Comparison of ENCODE assay signal across 13 mouse cellular contexts in genomic region chr2:71988572-71988971, GRCm38 (mm10). TPM values are rescaled to one million over a fixed set of nuclear protein-coding genes. Genes with fewer than 3 reads are reported as not detected.
DNase-seq lines count a peak whose midpoint lies in the region; ATAC-seq and TF ChIP-seq lines count a peak whose summit lies in the region.
"Had no signal": no experiment of that assay in that cellular context is flagged by ENCODE, and none has a peak within 500 bp of the region (broad histone marks: within the 10 kb centered on the region; RNA-seq: fewer than 3 reads in every experiment).

No protein-coding gene starts in this region.

- no peak for ATAC-seq in hindbrain, embryonic 16.5 days
- ATAC-seq in lung, embryonic 14.5 days (ENCODE audit: insufficient read depth), result no peak
- ATAC-seq in inflammation-experienced regulatory T-cells, adult 6 months, result no peak

- H3K9ac ChIP-seq in hindbrain, embryonic 16.5 days (ENCODE audit: low read depth, low read length), result no peak overlapping the region
- H3K9ac ChIP-seq in lung, embryonic 14.5 days, result no peak overlapping the region
- H3K9ac ChIP-seq: heart, embryonic 12.5 days; limb, embryonic 12.5 days had no signal

- no peaks in the 10 kb centered on the region for H3K36me3 ChIP-seq in hindbrain, embryonic 10.5 days
- no peaks in the 10 kb centered on the region for H3K36me3 ChIP-seq in hindbrain, embryonic 16.5 days (ENCODE audit: control insufficient read depth, insufficient read depth, low read length)
- H3K36me3 ChIP-seq in lung, embryonic 14.5 days (ENCODE audit: insufficient read depth), result no peaks in the 10 kb centered on the region
- H3K36me3 ChIP-seq in myocyte (ENCODE audit: control insufficient read depth, insufficient read depth), result no peaks in the 10 kb centered on the region
- H3K36me3 ChIP-seq: heart, embryonic 12.5 days; limb, embryonic 12.5 days had no signal

- DNase-seq in hindbrain, embryonic 10.5 days (ENCODE audit: low spot score), result no peak
- DNase-seq in lung, embryonic 14.5 days, result peak; percentile 48
- DNase-seq in lung, postnatal 25 days (ENCODE audit: low spot score), result no peak
- DNase-seq in gastrocnemius, adult 18-20 months (ENCODE audit: low spot score), result no peak
- DNase-seq: gastrocnemius, postnatal 14 days; heart, postnatal 4 days; thymus, postnatal 14 days had no signal

- H3K4me2 ChIP-seq in hindbrain, embryonic 16.5 days (ENCODE audit: low read length), result no peak overlapping the region
- H3K4me2 ChIP-seq in lung, embryonic 14.5 days, result no peak overlapping the region
- peak overlapping the region; percentile 12 for H3K4me2 ChIP-seq in myocyte (ENCODE audit: low read depth)
- H3K4me2 ChIP-seq: heart, embryonic 12.5 days; limb, embryonic 12.5 days had no signal

- no peak; the same call in 1 of the 2 replicates for TF ChIP-seq POLR2A in cortical plate, adult 2 months (IDR thresholded peaks at IDR 0.05; ENCODE audit: extremely low read depth, insufficient read depth, low read length)
- TF ChIP-seq POLR2A in myocyte (IDR thresholded peaks at IDR 0.05; ENCODE audit: insufficient read length, low read depth), result no peak

- H3K4me3 ChIP-seq in hindbrain, embryonic 10.5 days, result no peak overlapping the region
- no peak overlapping the region for H3K4me3 ChIP-seq in hindbrain, embryonic 16.5 days (ENCODE audit: low read length)
- H3K4me3 ChIP-seq in lung, embryonic 14.5 days (ENCODE audit: low read depth, low read length), result no peak overlapping the region
- H3K4me3 ChIP-seq in cortical plate, adult 2 months (ENCODE audit: insufficient read depth, low read length), result no peak overlapping the region
- no peak overlapping the region for H3K4me3 ChIP-seq in myocyte
- H3K4me3 ChIP-seq: heart, embryonic 12.5 days; limb, embryonic 12.5 days had no signal

- H3K27me3 ChIP-seq in hindbrain, embryonic 10.5 days (ENCODE audit: insufficient read depth, poor library complexity, severe bottlenecking), result no peaks in the 10 kb centered on the region; the same call in 1 of the 2 replicates
- H3K27me3 ChIP-seq in hindbrain, embryonic 16.5 days (replicated peaks; ENCODE audit: control insufficient read depth, insufficient read depth, low read length), result no peaks in the 10 kb centered on the region
- no peaks in the 10 kb centered on the region for H3K27me3 ChIP-seq in lung, embryonic 14.5 days (ENCODE audit: insufficient read depth, low read length)
- H3K27me3 ChIP-seq in myocyte (ENCODE audit: control insufficient read depth, insufficient read depth, insufficient read length), result peaks cover 12% of the 10 kb centered on the region
- H3K27me3 ChIP-seq: heart, embryonic 12.5 days had no signal

- WGBS in hindbrain, embryonic 10.5 days, result 68% methylated on average over 6 of the region's 6 CpGs
- 65% methylated on average over 6 of the region's 6 CpGs for WGBS in hindbrain, embryonic 16.5 days
- WGBS in lung, embryonic 14.5 days, result 15% methylated on average over 6 of the region's 6 CpGs

- H3K27ac ChIP-seq in hindbrain, embryonic 10.5 days, result 0 out of 2 replicates have a peak overlapping the region, but pooled peaks have one; percentile 12
- H3K27ac ChIP-seq in hindbrain, embryonic 16.5 days (ENCODE audit: low read depth, low read length), result no peak overlapping the region
- H3K27ac ChIP-seq in lung, embryonic 14.5 days (ENCODE audit: low read depth), result no peak overlapping the region
- H3K27ac ChIP-seq in cortical plate, adult 2 months (ENCODE audit: insufficient read depth, low read length), result peak overlapping the region; percentile 55; the same call in 1 of the 2 replicates
- H3K27ac ChIP-seq: limb, embryonic 12.5 days had no signal

- peaks cover 16% of the 10 kb centered on the region; the same call in 1 of the 2 replicates for H3K4me1 ChIP-seq in hindbrain, embryonic 10.5 days (replicated peaks)
- H3K4me1 ChIP-seq in hindbrain, embryonic 16.5 days (ENCODE audit: control insufficient read depth, insufficient read depth, low read depth, low read length), result no peaks in the 10 kb centered on the region
- H3K4me1 ChIP-seq in lung, embryonic 14.5 days (ENCODE audit: insufficient read depth), result no peaks in the 10 kb centered on the region
- H3K4me1 ChIP-seq in cortical plate, adult 2 months (ENCODE audit: control insufficient read depth, insufficient read depth, low read length), result peaks cover 17% of the 10 kb centered on the region
- H3K4me1 ChIP-seq: heart, embryonic 12.5 days; limb, embryonic 12.5 days had no signal

- no peak for TF ChIP-seq CTCF in lung, embryonic 14.5 days (IDR thresholded peaks at IDR 0.05; ENCODE audit: low read depth)
- no peak for TF ChIP-seq CTCF in cortical plate, adult 2 months (IDR thresholded peaks at IDR 0.05; ENCODE audit: extremely low read depth, insufficient read depth, low read length)

- no peak overlapping the region for H3ac ChIP-seq in myocyte (ENCODE audit: control insufficient read depth, insufficient read length)

- no peaks in the 10 kb centered on the region for H3K79me2 ChIP-seq in myocyte (ENCODE audit: control insufficient read depth, insufficient read depth)

- no peaks in the 10 kb centered on the region for H3K9me3 ChIP-seq in hindbrain, embryonic 10.5 days
- H3K9me3 ChIP-seq in hindbrain, embryonic 16.5 days (ENCODE audit: control insufficient read depth, low read length), result no peaks in the 10 kb centered on the region
- no peaks in the 10 kb centered on the region for H3K9me3 ChIP-seq in lung, embryonic 14.5 days (ENCODE audit: low read depth, low read length)
- H3K9me3 ChIP-seq: heart, embryonic 12.5 days; limb, embryonic 12.5 days had no signal

TF ChIP-seq in myocyte, 11 proteins besides CTCF, POLR2A, EP300 and RAD21:
- TF ChIP-seq MYOG (IDR thresholded peaks at IDR 0.05; ENCODE audit: control insufficient read depth in 1 of 3, insufficient read depth in 1 of 3, insufficient read length in 2 of 3, low read depth in 2 of 3) (peak; percentile 28 to 51 (median 31)), E2F4 (IDR thresholded peaks at IDR 0.05; ENCODE audit: insufficient read depth) (no peak), CEBPB (IDR thresholded peaks at IDR 0.05; ENCODE audit: insufficient read depth, poor library complexity, severe bottlenecking) (no peak), TCF12 (IDR thresholded peaks at IDR 0.05; ENCODE audit: insufficient read depth, poor library complexity, severe bottlenecking) (no peak), MYOD1 (IDR thresholded peaks at IDR 0.05; ENCODE audit: control insufficient read depth in 1 of 3, insufficient read length in 2 of 3, low read depth in 2 of 3) (peak in 2 of 3 experiments; percentile 62 to 89), TCF3 (IDR thresholded peaks at IDR 0.05; ENCODE audit: insufficient read length, low read depth) (no peak), USF1 (IDR thresholded peaks at IDR 0.05; ENCODE audit: low read depth) (peak; percentile 84), SRF (IDR thresholded peaks at IDR 0.05; ENCODE audit: control insufficient read depth, insufficient read length, low read depth) (no peak)

RNA-seq across cellular contexts. Expression of gene Rapgef4, which starts 7.5 kb away (rescaled TPM):
- 2.9 and 3.3 TPM in 2 replicates for polyA plus RNA-seq in hindbrain, embryonic 10.5 days (2016; fragmentation: Nextera tagmentation; extraction: Ambion mirVana)
- 38.6 and 41.3 TPM in 2 replicates for polyA plus RNA-seq in hindbrain, embryonic 16.5 days (2015; fragmentation: Nextera tagmentation; extraction: Ambion mirVana)
- 2.6 and 3.5 TPM in 2 replicates for polyA plus RNA-seq in lung, embryonic 14.5 days (2014; fragmentation: Nextera tagmentation; extraction: Ambion mirVana)
- polyA plus RNA-seq in cortical plate, adult 2 months (2012; rRNA removed), result 478 and 555 TPM in 2 replicates
- 0.28 TPM for polyA plus RNA-seq in myocyte (2012; fragmentation: generic; extraction: Trizol)
- polyA plus RNA-seq in inflammation-experienced regulatory T-cells, adult 6 months (2017; shearing (Covaris generic)), result 1 to 10 TPM in 2 of 3 experiments, under 1 TPM in 1; 0.87 to 8.7 (median 8.6) TPM
- total RNA-seq in gastrocnemius, adult 18-20 months (2021), result 1 to 10 TPM; 1.2 to 4.2 TPM

Comparison
In these comparisons a context has a peak if more than half of its experiments do, and no peak if none do; other contexts are left out.
1. H3K27ac ChIP-seq: peak in hindbrain, embryonic 10.5 days (single experiment) and cortical plate, adult 2 months (single experiment); none in hindbrain, embryonic 16.5 days (single experiment) and lung, embryonic 14.5 days (single experiment).
2. RNA of gene Rapgef4, which starts 7.5 kb away (polyA plus RNA-seq): 478 to 555 TPM in cortical plate, adult 2 months; 38.6 to 41.3 TPM in hindbrain, embryonic 16.5 days, 0.87 to 8.7 TPM in inflammation-experienced regulatory T-cells, adult 6 months, 2.6 to 3.5 TPM in lung, embryonic 14.5 days, 2.9 to 3.3 TPM in hindbrain, embryonic 10.5 days and 0.28 TPM in myocyte (single experiment); every median in the first group is over 10 times any median in the second.